Mouse (Mus musculus) heart, postnatal 4 days (tissue): ENCODE measurements at regions not wholly inside any gene's neighbourhood (a gene's known extent, or its start where the extent isn't known, plus 50 kb on each side); places are given as distances from the start of the nearest gene placed in this dataset.
"Not testable (repeated sequence)": the region's sequence is repeated elsewhere in the genome, so short reads cannot be mapped to it uniquely, and the experiment has no call there.

ENCODE experiments used
- DNase-seq: peaks from one replicate; pipeline ENCODE4 v3.0.0; 2021

DNA sequence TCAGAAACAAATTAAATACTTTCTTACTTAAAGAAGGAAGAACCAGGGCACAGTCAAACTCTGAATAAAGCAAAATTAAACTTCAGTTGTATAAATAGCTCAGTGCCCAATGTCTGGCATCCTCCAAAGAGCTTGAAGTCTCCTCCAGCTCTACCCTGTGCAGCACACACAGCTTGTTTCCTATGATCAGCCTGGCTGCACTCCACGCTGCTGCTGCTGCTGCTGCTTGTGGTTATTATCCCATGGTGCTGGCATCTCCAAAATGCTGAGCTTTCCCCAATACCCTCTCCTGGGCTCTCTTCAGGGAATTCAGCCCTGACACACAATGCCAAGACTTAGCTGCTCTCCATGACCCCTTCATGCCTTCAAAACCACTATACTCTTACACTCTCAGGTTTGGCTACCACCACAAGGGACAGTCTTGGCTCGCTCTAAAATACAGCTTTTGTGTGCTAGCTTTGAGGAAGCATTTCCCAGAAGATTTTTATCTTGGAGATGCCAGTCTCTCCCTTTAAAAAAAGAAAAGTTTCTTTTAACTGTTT, 121.0 kb downstream of the Rab10 start:
- DNase-seq: not testable (repeated sequence)

DNA sequence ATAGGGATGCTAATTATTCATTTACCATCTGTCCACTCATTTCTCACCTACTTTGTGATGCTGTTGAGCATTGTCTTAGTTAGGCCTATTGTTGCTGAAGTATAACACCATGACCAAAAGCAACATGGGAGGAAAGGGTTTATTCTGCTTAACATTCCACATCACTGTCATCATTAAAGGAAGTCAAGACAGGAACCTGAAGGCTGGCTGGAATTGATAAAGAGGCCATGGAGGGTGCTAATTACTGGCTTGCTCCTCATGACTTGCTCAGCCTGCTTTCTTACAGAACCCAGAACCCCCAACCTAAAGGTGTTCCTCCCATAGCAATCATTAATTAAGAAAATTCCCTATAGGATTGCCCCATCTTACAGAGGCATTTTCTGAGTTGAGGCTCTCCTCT, 121.6 kb downstream of the Rab10 start:
- DNase-seq: no peak

DNA sequence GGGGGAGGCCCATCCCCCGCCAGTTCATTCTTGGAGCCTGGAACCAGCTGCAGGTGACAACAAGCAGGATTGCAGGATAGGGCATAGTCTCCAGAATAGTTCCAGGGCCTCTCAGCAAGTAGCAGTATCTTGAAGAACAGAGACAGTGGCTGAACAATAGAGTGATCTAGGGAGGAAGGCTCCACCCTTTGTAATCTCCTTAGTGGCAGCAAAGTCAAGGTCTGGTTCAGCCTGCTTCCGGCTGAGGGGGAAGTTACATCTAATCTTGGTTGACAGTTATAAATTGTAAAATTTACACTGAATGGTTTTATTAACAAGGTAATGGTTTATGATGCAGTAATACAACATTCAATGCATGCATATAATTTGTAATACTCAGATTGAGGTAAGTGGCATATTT, 136.4 kb downstream of the Rab10 start:
- no peak for DNase-seq

DNA sequence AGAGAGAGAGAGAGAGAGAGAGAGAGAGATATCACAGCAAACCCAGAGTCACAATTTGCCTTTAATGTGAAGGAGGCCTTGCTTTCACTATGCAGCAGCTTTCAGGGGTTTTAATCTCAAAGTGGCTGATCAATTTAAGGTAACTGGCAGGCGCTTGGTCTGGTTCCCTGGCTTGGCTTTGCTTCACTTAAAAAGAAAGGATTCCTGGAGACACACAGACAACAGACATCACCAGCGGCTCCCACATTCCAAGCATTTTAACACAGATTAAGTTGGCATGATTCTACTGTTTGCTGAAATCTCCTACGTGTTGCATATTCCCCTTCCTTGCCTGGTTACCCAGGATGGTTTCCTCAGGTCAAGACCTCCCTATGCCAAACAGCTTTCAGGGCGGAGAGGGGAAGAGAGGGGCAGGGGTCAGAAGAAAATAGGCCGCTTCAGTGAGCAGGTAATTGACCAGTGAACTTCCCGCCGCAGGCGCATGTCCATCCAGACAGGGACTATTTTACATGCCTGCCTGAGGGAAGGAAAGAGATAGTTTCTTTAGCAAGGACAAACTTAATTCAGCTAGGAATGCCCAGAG, 140.0 kb downstream of the Rab10 start:
- not testable (repeated sequence) for DNase-seq

DNA sequence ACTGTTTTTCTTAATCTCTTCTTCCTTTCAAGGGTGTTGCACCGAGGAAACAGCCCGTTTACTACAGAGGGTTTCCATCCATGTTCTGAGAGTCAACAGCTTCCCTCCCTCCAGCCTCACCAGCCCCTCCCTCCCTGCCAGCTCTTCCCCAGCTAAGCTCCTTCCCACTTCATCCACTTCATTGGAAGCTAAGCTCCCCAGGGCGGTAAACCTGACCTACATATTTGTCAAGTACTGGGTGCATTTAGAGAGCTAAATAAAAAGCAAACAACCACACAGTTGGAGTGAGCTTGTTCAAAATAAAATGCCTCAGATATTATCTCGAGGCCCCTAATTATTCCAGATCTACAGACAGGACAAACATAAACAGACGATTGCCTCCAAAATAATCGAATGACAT, 148.1 kb downstream of the Rab10 start:
- not testable (repeated sequence) for DNase-seq

DNA sequence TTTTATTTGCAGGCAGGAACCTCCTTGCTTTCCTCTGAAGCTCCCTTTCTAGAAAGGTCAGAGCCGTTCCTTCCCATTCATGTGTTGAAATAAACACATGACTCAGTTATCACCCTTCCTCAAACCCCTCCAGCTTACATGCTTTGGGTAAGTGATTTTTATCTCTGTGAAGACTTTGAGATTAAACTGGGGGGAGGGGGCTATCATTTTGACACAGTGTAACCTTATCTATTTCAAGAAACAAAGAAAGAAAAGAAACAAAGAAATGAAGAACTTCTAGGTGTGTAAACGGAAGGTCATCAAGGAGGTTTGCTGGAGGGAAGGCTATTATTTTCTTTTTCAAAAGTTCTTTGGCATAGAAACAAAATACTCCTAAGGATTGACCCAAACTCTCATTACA, 151.0 kb downstream of the Rab10 start:
- not testable (repeated sequence) for DNase-seq

DNA sequence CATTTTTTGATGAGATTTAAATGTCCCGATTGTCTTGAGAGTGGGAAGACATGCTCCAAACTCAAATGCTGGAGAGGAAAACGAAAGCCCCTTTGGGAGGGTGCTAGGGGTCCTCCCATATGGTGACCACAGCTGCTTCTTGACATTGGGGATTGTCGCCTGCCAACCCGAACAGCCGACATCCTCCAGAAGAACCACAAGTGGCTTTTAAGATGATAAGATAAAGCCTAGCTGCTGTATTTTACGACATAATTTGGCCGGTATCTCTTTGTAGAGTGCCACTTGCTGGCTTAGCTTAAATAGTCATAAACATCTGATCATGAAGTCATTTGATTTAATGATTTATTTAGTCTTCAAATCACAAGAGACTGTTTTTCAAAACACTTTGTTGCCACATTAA, 156.1 kb downstream of the Rab10 start:
- DNase-seq: not testable (repeated sequence)

DNA sequence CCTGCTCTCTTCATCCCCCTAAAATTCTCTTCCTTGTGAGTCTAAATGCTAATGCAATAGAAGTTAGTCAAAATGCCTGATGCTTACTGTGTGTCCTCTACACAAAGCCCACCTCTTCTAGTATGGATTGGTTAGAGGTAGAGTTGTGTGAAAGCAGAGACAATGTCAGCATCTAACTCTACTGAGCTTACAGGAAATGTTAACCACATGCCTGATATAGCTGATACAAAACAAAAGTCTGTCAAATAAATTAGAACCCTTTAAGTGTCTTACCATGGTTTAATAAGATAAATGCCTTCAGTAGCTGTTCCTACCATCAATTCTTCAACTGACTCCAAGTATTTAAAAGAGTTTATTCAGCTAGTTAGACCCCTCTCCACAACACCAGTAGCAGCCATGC, 177.2 kb downstream of the Rab10 start:
- DNase-seq: not testable (repeated sequence)

DNA sequence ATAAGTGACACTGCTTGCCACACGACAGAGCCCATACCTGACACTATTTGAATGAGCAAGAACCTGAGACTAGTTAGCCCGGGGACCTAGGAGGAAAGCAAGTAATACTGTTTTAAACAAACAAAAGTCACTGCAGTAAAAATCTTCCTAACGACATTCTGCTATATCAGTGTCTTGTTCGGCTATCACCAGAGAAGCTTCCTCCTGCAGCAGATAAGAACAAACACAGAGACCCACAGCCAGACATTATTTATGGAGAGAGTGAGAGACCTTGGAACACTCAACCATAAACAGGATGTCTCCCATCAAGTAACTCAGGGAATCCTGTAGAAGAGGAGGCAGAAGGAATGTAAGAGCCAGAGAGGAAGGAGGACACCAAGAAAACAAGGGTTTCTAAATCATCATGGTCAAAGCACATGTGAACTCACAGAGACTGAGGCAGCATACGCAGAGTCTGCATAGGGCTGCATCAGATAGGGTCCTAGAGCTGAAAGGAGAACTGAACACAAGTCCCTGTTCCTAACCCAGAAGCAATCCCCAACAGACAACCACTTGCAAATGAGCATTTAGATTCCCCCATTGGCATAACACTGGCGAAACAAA, 178.5 kb downstream of the Rab10 start:
- not testable (repeated sequence) for DNase-seq

DNA sequence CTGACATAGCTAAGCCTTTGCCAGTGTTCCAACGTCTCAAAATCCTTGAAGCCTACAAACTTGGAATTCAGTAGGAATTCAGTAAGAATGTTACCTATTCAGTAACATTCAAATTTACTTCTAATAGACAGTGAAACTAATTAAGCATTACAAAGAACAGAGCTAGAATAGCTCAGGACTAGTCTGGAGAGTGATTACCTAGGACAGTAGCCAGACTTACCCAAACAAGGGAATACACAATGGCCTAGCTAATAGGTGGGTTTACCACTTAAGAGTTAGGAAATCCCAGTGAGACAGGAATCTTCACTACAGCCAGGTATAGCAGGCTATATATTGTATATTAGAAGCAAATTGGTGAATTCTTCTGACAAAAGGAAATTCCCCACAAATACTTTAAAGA, 182.4 kb downstream of the Rab10 start:
- DNase-seq: not testable (repeated sequence)

DNA sequence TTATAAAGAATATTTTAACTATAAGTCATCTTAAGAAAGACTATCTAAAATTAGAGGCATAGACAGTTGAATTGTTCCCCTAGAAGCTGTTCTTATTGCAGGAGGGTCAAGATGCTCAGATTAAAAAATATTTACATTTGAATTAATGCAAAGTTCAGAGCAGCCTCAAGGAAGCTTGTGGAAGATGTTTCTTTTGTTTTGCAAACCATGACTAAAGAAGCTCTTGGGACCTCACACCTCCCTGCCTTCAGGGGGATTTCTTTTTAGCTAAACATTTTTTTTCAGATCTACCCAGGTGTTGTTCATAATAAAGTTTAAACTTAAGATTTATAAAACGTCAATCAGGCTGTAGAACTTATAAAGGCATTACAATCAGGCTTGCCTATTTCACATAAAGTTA, 185.7 kb downstream of the Rab10 start:
- DNase-seq: no peak

DNA sequence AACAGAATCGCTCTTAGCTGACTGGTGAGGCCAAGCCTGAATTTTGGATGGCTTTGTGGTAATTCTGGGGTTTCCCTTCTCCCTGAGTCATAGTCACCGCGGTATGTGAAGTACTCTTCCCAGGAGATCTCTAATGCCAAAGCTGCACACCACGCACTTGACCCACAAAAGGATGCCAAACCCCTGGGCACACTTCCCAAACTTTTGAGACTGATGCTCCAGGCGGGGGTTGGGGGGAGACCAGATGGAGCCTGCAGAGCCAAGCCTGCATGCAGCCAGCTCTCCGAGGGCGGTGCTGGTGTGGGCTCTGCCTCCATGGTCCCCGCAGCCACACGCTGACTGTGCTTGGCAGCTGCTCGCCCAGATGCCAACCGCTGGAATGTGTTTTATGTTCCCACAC, 199.2 kb downstream of the Rab10 start:
- not testable (repeated sequence) for DNase-seq

DNA sequence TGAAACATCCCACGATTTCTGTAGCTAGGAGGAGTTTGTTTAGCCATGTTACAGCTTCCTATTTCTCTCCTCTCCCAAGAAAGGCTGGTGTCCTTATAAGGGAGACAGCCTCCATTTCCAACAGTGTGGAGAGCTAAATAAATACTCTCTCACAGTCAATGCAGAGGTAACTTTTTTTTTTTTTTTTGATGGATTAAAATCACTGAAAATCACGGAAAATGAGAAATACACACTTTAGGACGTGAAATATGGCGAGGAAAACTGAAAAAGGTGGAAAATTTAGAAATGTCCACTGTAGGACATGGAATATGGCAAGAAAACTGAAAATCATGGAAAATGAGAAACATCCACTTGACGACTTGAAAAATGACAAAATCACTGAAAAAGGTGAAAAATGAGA, 200.1 kb downstream of the Rab10 start:
- peak; percentile 18 for DNase-seq

DNA sequence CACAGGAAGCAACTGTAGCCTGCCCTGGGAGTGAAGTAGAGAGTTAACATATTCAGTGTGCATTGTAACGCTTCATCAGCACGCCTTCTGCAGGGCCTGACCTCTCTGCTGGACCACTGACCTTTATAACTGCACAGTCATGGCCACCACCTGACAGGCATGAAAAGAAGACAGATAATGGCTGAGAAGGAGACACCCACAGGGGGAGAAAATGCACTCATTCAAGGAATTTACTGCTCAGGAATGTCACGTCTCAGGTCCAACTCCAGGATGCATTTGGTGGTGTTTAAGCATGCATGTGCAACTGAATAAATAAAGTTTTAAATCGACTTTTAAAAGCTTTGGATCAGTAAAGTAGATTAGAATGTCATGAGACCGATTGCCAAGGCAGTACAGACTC, 207.8 kb downstream of the Rab10 start:
- DNase-seq: not testable (repeated sequence)

DNA sequence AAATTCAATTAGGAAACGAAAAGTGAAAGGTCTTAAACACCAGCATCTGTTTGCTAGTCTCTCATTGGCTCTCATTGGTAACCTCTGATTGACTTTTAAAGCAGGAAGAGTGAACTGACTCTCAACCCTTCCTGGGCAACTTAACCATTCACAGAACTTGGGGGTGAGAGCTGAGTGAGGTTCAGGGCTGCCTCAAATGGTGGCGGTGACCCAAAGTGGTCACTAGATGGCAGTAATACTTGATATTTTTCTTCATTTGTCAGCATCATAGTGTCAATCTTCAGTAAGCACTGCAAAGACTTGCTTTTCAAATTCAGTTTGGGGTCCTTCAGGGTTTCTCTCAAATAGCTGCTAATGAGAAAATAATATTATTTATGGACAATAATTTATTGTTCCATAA, 211.6 kb downstream of the Rab10 start:
- peak; percentile 66 for DNase-seq

DNA sequence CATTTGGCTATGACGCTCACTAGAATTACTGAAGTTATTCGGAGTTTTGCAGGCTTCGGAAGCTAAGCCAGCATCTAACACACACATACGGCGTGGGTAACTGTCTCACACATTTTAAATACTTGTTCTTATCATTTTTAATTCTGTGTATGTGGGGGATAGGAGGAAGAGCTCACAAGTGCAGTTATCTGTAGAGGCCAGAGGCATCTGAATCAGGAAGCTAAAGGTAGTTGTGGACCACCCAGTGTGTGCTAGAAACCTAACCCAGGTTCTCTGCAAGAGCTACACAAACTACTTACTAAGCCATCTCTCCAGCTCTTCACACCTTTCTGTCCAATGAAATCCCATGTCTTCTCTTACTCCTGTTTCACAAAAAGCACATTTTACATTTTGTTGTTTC, 215.3 kb downstream of the Rab10 start:
- DNase-seq: no peak

DNA sequence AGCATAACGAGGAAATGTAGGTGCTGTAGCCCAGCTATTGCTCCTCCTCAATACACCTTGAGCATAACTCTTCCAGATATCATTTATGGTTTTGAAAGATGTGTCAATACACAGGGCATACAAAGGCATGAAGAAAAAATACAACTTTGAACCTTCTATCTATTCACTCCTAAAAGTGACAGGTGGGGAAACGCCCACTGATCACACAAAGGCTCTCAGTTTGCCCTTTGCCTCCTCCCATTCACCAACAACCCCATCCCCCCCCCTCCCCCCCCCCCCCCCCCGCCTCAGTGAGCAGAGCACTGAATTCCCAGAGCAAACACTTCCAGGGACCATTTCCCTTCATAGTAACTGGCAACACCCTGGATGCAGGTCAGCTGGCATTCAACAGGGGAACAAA, 216.8 kb downstream of the Rab10 start:
- DNase-seq: not testable (repeated sequence)

DNA sequence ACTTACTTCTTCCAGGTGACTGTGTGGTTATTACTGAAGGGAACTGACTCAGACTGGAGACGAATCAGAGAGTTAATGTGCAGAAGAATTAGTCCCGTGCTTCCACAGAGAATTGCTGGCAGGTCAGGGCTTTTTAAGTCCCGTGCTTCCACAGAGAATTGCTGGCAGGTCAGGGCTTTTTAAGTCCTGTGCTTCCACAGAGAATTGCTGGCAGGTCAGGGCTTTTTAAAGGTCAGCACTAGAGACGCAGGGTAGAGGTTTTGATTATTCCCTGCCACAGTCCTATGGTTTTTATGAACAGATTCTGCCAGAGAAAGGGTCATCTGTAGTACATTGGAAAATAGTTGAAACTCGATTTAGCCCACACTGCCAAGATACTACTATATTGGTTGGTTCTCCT, 260.2 kb downstream of the Rab10 start:
- not testable (repeated sequence) for DNase-seq

DNA sequence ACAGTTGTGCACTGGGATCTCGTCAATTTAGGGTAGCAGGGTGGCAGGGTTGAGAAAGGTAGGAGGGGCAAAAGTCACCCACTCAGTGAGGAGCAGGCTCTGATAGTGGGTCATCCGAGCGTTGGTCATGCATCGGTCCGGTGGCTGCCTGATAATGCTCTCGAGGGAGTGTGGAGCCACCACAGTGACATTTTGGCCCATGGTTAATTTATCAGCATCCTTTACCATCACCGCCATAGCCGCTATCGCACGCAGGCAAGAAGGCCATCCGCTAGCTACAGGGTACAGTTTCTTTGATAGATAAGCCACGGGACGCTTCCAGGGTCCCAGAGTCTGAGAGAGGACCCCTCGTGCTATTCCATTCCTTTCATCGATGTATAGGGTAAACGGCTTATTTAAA, 291.3 kb downstream of the Rab10 start:
- not testable (repeated sequence) for DNase-seq

DNA sequence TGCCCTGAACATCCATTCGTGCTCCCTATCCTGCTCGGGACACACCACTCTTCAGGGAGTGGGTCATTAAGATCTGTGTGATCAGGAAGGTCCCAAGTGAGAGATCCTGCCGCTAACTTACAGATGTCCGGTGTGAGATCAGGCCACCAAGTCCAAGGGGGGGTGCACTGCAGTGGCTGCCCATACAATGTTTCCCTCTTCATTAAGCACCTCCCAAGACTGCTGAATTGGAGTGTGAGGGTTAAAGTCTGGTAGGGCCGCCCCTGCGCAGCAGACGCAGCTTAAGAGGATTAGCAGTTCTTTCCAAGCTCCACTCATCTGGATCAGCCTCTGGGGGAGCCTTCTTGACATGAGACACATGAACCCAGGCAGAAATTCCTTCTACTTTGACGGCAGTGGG, 293.0 kb downstream of the Rab10 start:
- not testable (repeated sequence) for DNase-seq
